Mouse (Mus musculus) kidney, postnatal 10 days (tissue): ENCODE results near the gene Ciz1.

ENCODE experiments used
- DNase-seq: peaks from one replicate; pipeline ENCODE4 v3.0.0; 2021; ENCODE audit warnings: mixed read lengths

The Ciz1 gene

GRCm38 (mm10) chr2:32319586-32320580, 32.2 kb upstream of the Ciz1 start:
- DNase-seq, result peak; percentile 61

- DNase-seq, result no peak
Measured at GRCm38 (mm10) chr2:32320721-32321120, 31.4 kb upstream of the Ciz1 start.

- peak; percentile 48 for DNase-seq
Measured at GRCm38 (mm10) chr2:32321591-32322298, 30.4 kb upstream of the Ciz1 start.

- no peak for DNase-seq
Measured at GRCm38 (mm10) chr2:32322754-32323741, 29.1 kb upstream of the Ciz1 start.

GRCm38 (mm10) chr2:32324322-32324721, 27.8 kb upstream of the Ciz1 start:
- no peak for DNase-seq

- DNase-seq, result no peak
Measured at GRCm38 (mm10) chr2:32325342-32325741, 26.8 kb upstream of the Ciz1 start.

GRCm38 (mm10) chr2:32327200-32327599, 24.9 kb upstream of the Ciz1 start:
- DNase-seq, result no peak

- DNase-seq, result no peak
Measured at GRCm38 (mm10) chr2:32328911-32329460, 23.1 kb upstream of the Ciz1 start.

GRCm38 (mm10) chr2:32329531-32329930, 22.6 kb upstream of the Ciz1 start:
- DNase-seq, result no peak

- no peak for DNase-seq
Measured at GRCm38 (mm10) chr2:32332159-32332558, 20.0 kb upstream of the Ciz1 start.

- peak; percentile 49 for DNase-seq
Measured at GRCm38 (mm10) chr2:32335888-32336287, 16.2 kb upstream of the Ciz1 start.

GRCm38 (mm10) chr2:32339912-32340642, 12.1 kb upstream of the Ciz1 start:
- no peak for DNase-seq

- DNase-seq, result no peak
Measured at GRCm38 (mm10) chr2:32340836-32341633, 11.1 kb upstream of the Ciz1 start.

GRCm38 (mm10) chr2:32341634-32341939, 10.5 kb upstream of the Ciz1 start:
- DNase-seq, result no peak

- no peak for DNase-seq
Measured at GRCm38 (mm10) chr2:32342039-32342438, 10.1 kb upstream of the Ciz1 start.

- no peak for DNase-seq
Measured at GRCm38 (mm10) chr2:32342539-32343350, 9.4 kb upstream of the Ciz1 start.

- no peak for DNase-seq
Measured at GRCm38 (mm10) chr2:32343351-32343671, 8.8 kb upstream of the Ciz1 start.

- no peak for DNase-seq
Measured at GRCm38 (mm10) chr2:32344056-32344455, 8.1 kb upstream of the Ciz1 start.

GRCm38 (mm10) chr2:32344598-32345321, 7.4 kb upstream of the Ciz1 start:
- DNase-seq, result no peak
